Mouse (Mus musculus): ENCODE measurements around the gene Ccdc88a.

Gene Ccdc88a

GRCm38 (mm10) chr11:29549425-29549778 is 175.9 kb downstream of the Ccdc88a start:
- DNase-seq, result no peak

All from cerebellum, adult 9-11 months (tissue).